ENCODE assay signal across 9 mouse cellular contexts in the genomic region with DNA sequence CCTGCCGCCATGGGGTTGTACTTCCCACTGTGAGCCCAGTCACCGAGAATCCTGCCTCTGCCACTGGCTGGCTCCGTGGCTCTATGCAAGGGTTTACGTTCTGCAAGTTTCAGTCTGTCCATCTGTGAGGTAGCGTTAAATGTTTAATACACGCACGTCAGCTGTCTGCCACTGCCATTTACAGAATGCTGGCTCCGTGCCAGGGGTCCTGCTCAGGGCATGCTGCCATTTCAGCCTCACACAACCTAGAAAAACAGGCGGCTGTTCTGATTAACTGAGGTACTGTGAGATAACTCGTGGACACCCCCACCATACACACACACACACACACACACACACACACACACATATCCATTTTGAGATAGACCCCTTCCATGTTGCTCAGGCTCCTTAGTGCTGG. TPM values are rescaled to one million over a fixed set of nuclear protein-coding genes. Genes with fewer than 3 reads are reported as not detected.
DNase-seq lines count a peak whose midpoint lies in the region; ATAC-seq lines count a peak whose summit lies in the region.
"Had no signal": no experiment of that assay in that cellular context is flagged by ENCODE, and none has a peak within 500 bp of the region (broad histone marks: within the 10 kb centered on the region; RNA-seq: fewer than 3 reads in every experiment).

No protein-coding gene starts in this region.

- no peaks in the 10 kb centered on the region for H3K27me3 ChIP-seq in kidney, embryonic 14.5 days (ENCODE audit: control insufficient read depth, insufficient read depth, low read length)
- H3K27me3 ChIP-seq in heart, embryonic 13.5 days (replicated peaks), result no peaks in the 10 kb centered on the region
- H3K27me3 ChIP-seq: liver, embryonic 13.5 days had no signal

- no peak overlapping the region for H3K4me2 ChIP-seq in kidney, embryonic 14.5 days (replicated peaks; ENCODE audit: low read depth, low read length)
- peak overlapping the region; percentile 44 for H3K4me2 ChIP-seq in heart, embryonic 13.5 days
- H3K4me2 ChIP-seq: liver, embryonic 13.5 days had no signal

- peaks cover 6% of the 10 kb centered on the region for H3K4me1 ChIP-seq in kidney, embryonic 14.5 days (ENCODE audit: control insufficient read depth, insufficient read depth, low read length)
- H3K4me1 ChIP-seq in heart, embryonic 13.5 days, result peaks cover 33% of the 10 kb centered on the region

- no peak overlapping the region for H3K4me3 ChIP-seq in kidney, embryonic 14.5 days (ENCODE audit: low read length)
- no peak overlapping the region for H3K4me3 ChIP-seq in heart, embryonic 13.5 days
- H3K4me3 ChIP-seq: liver, embryonic 13.5 days had no signal

- peak; percentile 67 for DNase-seq in kidney, postnatal 14 days
- DNase-seq in cerebellum, postnatal 36 days, result peak; percentile 55 to 59
- DNase-seq in lung, postnatal 14 days, result peak; percentile 45
- no peak for DNase-seq in natural killer cell, adult 2 months (ENCODE audit: low spot score in 2 of 2)
- no peak for DNase-seq in yolk sac, embryonic 10.5 days (ENCODE audit: low spot score)
- DNase-seq in embryo, embryonic 10 days (ENCODE audit: low spot score), result no peak
- DNase-seq: liver, embryonic 13.5 days had no signal

- WGBS in kidney, embryonic 14.5 days, result 48% methylated on average over 10 of the region's 10 CpGs
- WGBS in heart, embryonic 13.5 days, result 10% methylated on average over 10 of the region's 10 CpGs

- no peaks in the 10 kb centered on the region for H3K36me3 ChIP-seq in kidney, embryonic 14.5 days (ENCODE audit: control insufficient read depth, insufficient read depth, low read length)
- no peaks in the 10 kb centered on the region for H3K36me3 ChIP-seq in heart, embryonic 13.5 days
- H3K36me3 ChIP-seq: liver, embryonic 13.5 days had no signal

- ATAC-seq in kidney, embryonic 14.5 days (ENCODE audit: low FRiP score, low TSS enrichment), result no peak
- no peak for ATAC-seq in heart, embryonic 13.5 days (ENCODE audit: extremely low read depth, insufficient number of reproducible peaks, low FRiP score, low TSS enrichment)

- H3K9me3 ChIP-seq in kidney, embryonic 14.5 days (ENCODE audit: control insufficient read depth, low read length), result no peaks in the 10 kb centered on the region
- H3K9me3 ChIP-seq in heart, embryonic 13.5 days, result no peaks in the 10 kb centered on the region
- H3K9me3 ChIP-seq: liver, embryonic 13.5 days had no signal

- H3K27ac ChIP-seq in kidney, embryonic 14.5 days (ENCODE audit: low read depth, low read length), result no peak overlapping the region
- H3K27ac ChIP-seq in heart, embryonic 13.5 days (replicated peaks), result peak overlapping the region; percentile 92
- H3K27ac ChIP-seq: liver, embryonic 13.5 days had no signal

- H3K9ac ChIP-seq in kidney, embryonic 14.5 days (ENCODE audit: low read depth, low read length), result no peak overlapping the region
- H3K9ac ChIP-seq in heart, embryonic 13.5 days, result peak overlapping the region; percentile 60
- H3K9ac ChIP-seq: liver, embryonic 13.5 days had no signal

RNA-seq across cellular contexts. Expression of gene Ahdc1, which starts 8.2 kb away (rescaled TPM):
- polyA plus RNA-seq in kidney, embryonic 14.5 days (2014; fragmentation: Nextera tagmentation; extraction: Ambion mirVana), result 11.3 and 12.1 TPM in 2 replicates
- 6.5 and 6.9 TPM in 2 replicates for polyA plus RNA-seq in heart, embryonic 13.5 days (2015; fragmentation: Nextera tagmentation; extraction: Ambion mirVana)

RNA-seq across cellular contexts. Expression of gene Fgr, which starts 29.0 kb away (rescaled TPM):
- polyA plus RNA-seq in kidney, embryonic 14.5 days (2014; fragmentation: Nextera tagmentation; extraction: Ambion mirVana), result 0.23 and 0.45 TPM in 2 replicates
- 0.21 and 0.23 TPM in 2 replicates for polyA plus RNA-seq in heart, embryonic 13.5 days (2015; fragmentation: Nextera tagmentation; extraction: Ambion mirVana)

Comparison
In these comparisons a context has a peak if more than half of its experiments do, and no peak if none do; other contexts are left out.
1. DNase-seq: peak in kidney, postnatal 14 days (single experiment), cerebellum, postnatal 36 days (2 of 2) and lung, postnatal 14 days (single experiment); none in natural killer cell, adult 2 months (0 of 2), yolk sac, embryonic 10.5 days (single experiment) and embryo, embryonic 10 days (single experiment).